Mouse (Mus musculus) cerebral cortex, adult 2 months (tissue): ENCODE measurements around the gene Lrrc40.

Experiments
- WGBS: fragments of 180-500 bp; shearing (Covaris S2); methylation state at CpG from one replicate; pipeline ENCODE4 v1.1.7; 2018; 5-methylcytosine and 5-hydroxymethylcytosine counted together

The Lrrc40 gene

DNA sequence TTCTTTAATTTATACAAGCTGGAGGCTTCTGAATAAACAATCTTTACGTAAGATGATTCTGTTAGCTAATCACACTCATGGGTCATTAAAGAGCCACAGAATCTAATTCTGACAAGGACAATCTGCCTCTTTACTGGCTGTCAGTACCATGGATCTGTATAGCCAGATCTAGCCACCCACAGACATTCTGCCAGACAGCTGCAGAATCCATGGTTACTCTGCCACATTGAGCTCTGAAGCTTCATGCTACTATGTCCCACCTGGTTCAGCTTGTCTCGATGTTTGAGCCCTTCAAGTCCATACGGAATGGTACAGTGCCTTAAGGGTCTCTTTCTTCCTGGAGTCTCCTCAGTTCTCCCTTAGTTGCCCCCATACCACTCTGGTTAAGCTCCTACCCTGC, 55.1 kb downstream of the Lrrc40 start:
- WGBS = 42% methylated on average over 3 of the region's 3 CpGs

DNA sequence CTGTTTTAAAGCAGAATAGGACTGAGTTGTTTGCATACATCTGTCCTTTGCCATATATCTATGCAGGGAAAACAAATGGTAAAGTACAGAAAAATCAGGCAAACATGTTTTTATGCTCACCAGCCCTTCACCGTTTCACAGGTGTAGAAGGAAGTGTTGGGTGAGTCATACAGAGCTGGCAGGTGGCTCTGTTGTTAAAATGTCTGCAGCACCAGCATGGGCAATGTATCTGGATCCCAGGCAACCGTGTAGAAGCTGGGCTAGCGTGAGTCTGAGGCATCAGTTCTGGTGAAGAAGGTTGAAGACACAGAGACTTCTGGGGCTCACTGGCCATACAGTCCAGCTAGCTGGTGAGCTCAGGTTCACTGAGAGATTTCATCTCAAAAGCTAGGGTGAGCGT, 57.5 kb downstream of the Lrrc40 start:
- 53% methylated on average over 4 of the region's 4 CpGs for WGBS

DNA sequence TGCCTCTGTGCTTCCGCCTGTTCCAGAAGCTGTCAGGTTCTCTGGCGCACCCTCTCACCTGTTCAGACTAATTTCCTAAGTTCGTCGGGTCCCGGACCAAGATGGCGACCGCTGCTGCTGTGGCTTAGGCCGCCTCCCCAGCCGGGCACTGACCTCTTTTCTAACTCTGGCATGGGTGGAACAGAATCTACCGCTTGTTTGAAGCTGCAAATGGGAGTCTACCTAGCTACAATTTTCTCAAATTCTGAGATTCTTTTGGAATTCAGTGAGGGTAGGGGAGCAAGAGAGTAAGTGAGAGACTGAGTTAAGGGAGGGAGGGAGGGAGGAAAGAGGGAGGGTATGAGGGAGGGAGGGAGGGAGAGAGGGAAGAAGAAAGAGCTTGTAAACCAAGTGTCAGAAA, 65.6 kb downstream of the Lrrc40 start:
- WGBS = 95% methylated on average over 9 of the region's 10 CpGs

DNA sequence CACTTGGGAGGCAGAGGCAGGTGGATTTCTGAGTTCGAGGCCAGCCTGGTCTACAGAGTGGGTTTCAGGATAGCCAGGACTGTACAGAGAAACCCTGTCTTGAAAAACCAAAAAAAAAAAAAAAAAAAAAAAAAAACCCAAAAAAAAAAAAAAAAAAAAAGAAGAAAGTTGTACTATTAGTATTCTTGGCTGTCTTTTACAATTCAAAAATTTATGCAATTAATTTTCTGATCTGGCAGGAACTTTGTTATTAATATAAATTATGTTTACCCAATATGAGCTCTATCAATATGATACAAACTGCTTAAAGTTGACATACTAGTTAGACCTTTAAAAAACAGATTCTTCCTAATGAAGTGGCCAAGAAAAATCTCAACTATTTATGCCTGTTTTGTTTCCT, 66.1 kb downstream of the Lrrc40 start:
- WGBS = 76% methylated on average over 1 of the region's 1 CpGs

DNA sequence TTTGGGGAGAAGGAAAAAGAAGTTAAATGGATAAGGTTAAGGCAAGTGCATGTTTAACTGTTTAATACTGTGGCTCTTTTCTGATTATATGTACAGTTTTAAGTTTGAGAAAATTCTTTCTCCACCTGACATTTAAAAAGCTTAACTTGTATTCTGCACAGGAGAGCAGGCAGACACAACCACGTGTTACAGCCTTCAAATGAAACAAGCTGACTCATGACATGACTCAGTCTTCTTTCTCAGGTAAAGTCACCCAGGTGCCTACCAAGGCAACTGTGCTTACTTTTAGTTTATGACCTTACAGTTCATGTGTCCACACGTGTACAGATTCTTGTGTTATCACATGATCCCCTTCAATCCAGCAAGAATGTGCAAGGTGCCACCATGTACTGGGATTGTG, 67.0 kb downstream of the Lrrc40 start:
- 61% methylated on average over 2 of the region's 2 CpGs for WGBS

DNA sequence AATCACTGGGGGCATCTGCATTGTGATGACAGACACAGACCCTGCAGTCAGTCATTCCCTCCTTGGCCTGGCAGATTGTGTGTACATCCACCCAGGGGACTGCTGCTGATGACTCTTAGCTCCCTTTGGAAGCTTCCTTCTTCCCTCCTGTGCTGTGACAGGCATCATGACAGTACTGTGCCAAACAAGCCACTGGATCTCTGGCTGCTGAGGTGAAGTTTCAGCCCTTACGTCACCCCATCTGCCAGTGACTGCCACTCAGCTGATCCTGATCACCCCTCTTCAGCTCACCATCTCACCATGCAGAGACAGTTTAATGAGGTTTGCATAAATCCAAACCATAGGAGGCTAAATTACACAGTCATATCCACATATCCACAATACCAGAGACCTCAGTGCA, 68.8 kb downstream of the Lrrc40 start:
- WGBS = 77% methylated on average over 1 of the region's 1 CpGs
